Mouse (Mus musculus) neural tube, embryonic 13.5 days (tissue): Measurements from ENCODE around the gene 2700081O15Rik. TPM values are rescaled to one million over a fixed set of nuclear protein-coding genes. Genes with fewer than 3 reads are reported as not detected.
A peak's percentile ranks its signal among the peaks of the same experiment; 100 is the strongest.
"Not testable (repeated sequence)": the region's sequence is repeated elsewhere in the genome, so short reads cannot be mapped to it uniquely, and the experiment has no call there.

Experiments used
- ATAC-seq: fragments of 200-750 bp; cut with Nextera tagmentation; 2 replicates; pipeline ENCODE4 v1.8.0; 2017; ENCODE audit warnings: low read depth, mild to moderate bottlenecking, moderate TSS enrichment, moderate library complexity
- H3K27ac ChIP-seq: fragments of 300-500 bp; sonication (generic); replicated peaks from 2 replicates; pipeline ENCODE4 v1.5.1; 2015; ENCODE audit warnings: moderate library complexity, mild to moderate bottlenecking, inconsistent platforms
- H3K27me3 ChIP-seq: fragments of 300-500 bp; sonication (generic); 2 replicates; pipeline ENCODE4 v1.6.1; 2015; ENCODE audit warnings: mild to moderate bottlenecking, inconsistent platforms
- H3K36me3 ChIP-seq: fragments of 300-500 bp; sonication (generic); 2 replicates; pipeline ENCODE4 v1.6.1; 2015; ENCODE audit warnings: mild to moderate bottlenecking, inconsistent platforms
- H3K4me1 ChIP-seq: fragments of 300-500 bp; sonication (generic); replicated peaks from 2 replicates; pipeline ENCODE4 v1.6.1; 2015; ENCODE audit warnings: inconsistent platforms
- H3K4me2 ChIP-seq: fragments of 300-500 bp; sonication (generic); 2 replicates; pipeline ENCODE4 v1.6.1; 2015; ENCODE audit warnings: inconsistent platforms, mild to moderate bottlenecking, moderate library complexity
- H3K4me3 ChIP-seq: fragments of 300-500 bp; sonication (generic); 2 replicates; pipeline ENCODE4 v1.5.1; 2015; ENCODE audit warnings: mild to moderate bottlenecking, inconsistent platforms
- H3K9ac ChIP-seq: fragments of 300-500 bp; sonication (generic); 2 replicates; pipeline ENCODE4 v1.6.1; 2015; ENCODE audit warnings: moderate library complexity, mild to moderate bottlenecking, inconsistent platforms
- H3K9me3 ChIP-seq: fragments of 300-500 bp; sonication (generic); 2 replicates; pipeline ENCODE4 v1.6.1; 2016; ENCODE audit warnings: inconsistent platforms
- WGBS: fragments of 180-500 bp; shearing (Covaris S2); methylation state at CpG from one replicate; pipeline ENCODE4 v1.1.7; 2015; 5-methylcytosine and 5-hydroxymethylcytosine counted together
- polyA plus RNA-seq: library from polyadenylated mRNA; unstranded; fragments of >200 nt; fragmentation: Nextera tagmentation; extraction: Ambion mirVana; gene quantifications from 2 replicates; pipeline ENCODE4 v1.2.1, GENCODE M21; 2015

The 2700081O15Rik gene
- polyA plus RNA-seq, 1 experiment from 2014 or later = 16.5 TPM

DNA sequence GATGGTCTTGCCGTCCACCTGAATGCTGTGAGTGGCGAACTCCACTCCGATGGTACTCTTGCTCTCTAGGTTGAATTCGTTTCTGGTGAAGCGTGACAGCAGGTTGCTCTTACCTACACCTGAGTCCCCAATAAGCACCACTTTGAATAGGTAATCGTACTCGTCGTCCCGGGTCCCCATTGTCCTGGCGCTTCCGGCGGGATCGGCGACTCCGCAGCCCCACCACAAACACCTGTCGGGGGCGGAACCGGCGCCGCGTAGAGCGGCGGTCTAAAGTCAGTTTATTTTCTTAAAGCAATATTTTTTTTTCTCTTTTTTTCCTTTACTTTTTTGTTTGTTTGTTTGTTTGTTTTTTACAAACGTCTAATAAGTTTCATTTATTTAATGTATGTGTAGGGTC is 18.5 kb upstream of the 2700081O15Rik start:
- not testable (repeated sequence) for H3K27ac ChIP-seq, H3K9ac ChIP-seq, H3K4me1 ChIP-seq, H3K9me3 ChIP-seq, H3K4me3 ChIP-seq, H3K36me3 ChIP-seq, H3K4me2 ChIP-seq, ATAC-seq
- 33% methylated on average over 24 of the region's 24 CpGs for WGBS
- H3K27me3 ChIP-seq = peaks cover 12% of the 10 kb centered on the region

DNA sequence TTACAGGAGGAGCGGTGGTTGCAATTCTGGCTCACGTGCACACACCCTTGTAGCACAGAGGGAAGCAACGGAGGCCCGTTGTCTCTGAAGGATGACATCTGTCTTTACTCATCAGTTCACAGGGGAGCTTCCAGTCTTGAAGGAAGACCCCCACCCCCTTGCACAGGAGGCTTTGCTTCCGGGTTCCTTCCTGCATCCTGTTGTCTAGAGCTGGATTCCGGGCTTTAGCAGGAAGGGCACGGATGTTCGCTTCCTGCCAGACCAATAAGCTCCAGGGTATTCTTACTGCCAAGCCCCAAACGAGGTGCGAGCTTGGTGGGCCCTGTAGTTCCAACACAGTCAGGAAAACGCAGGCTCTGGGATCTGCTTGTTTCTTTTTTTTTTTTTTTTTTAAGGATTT is 16.8 kb upstream of the 2700081O15Rik start:
- Histone ChIP-seq H3K9ac (no peak overlapping the region), H3K4me3 (no peak overlapping the region), H3K9me3 (no peaks in the 10 kb centered on the region), H3K27me3 (peaks cover 12% of the 10 kb centered on the region), H3K27ac (no peak overlapping the region), H3K36me3 (no peaks in the 10 kb centered on the region), H3K4me2 (no peak overlapping the region), H3K4me1 (peaks cover 4% of the 10 kb centered on the region)
- WGBS = 80% methylated on average over 11 of the region's 11 CpGs
- no peak for ATAC-seq

DNA sequence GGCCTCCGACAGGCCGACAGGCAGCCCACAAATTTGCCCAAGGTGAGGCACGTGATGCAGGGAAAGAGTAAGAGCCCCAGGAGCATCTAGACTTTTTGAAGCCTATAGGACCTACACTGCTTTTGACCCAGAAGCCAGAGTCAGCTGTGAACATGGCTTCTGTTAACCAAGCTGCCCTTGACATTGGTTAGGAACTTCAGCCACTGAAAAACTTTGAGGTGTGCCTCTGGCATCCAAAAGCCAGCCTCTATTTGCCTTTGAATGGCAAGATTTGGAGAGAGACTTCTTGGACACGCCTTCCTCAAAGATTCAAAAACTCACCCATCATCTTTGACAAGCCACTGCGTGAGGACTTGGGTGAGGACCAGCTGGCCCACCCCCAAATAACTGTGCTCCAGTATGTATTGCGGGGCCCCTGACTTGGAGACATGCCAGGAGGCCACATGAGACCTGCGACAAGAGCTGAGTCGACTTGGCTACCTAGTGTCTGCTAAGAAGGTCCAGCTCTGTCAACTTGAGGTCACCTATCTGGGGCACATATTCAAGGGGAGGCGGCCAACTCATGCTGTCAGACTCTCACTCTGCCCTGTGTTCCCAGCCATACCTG is 12.7 kb upstream of the 2700081O15Rik start:
- Histone ChIP-seq H3K9me3 (peaks cover 4% of the 10 kb centered on the region; the same call in 1 of the 2 replicates), H3K4me1 (no peaks in the 10 kb centered on the region), H3K9ac (no peak overlapping the region), H3K27me3 (0 out of 2 replicates have a peak, but pooled peaks cover 4% of the 10 kb centered on the region), H3K36me3 (no peaks in the 10 kb centered on the region), H3K4me3 (no peak overlapping the region), H3K27ac (no peak overlapping the region), H3K4me2 (no peak overlapping the region)
- WGBS = 80% methylated on average over 9 of the region's 9 CpGs
- ATAC-seq = no peak

DNA sequence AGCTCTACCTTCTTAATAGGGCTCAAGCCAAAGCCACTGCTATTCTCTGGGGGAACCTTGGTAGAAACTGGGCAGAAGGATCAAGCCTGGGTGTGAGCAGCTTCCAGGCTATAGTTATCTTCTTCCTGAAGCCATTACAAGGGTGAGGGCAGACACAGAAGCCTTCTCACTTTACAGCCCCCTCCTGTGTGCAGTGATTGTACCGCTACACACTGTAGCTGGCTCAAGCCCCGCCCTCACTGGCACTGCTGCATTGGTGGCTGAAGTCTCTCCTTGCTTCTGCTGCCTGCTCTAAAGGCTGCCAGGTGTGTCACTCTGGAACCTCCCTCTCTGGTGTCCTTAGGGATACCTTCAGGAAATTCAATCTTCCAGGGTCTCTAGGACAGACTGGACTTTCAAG is 5.1 kb upstream of the 2700081O15Rik start:
- Histone ChIP-seq H3K4me2 (no peak overlapping the region), H3K4me1 (peaks cover 14% of the 10 kb centered on the region), H3K9ac (no peak overlapping the region), H3K9me3 (peaks cover 4% of the 10 kb centered on the region; the same call in 1 of the 2 replicates), H3K4me3 (no peak overlapping the region), H3K27me3 (no peaks in the 10 kb centered on the region), H3K27ac (no peak overlapping the region), H3K36me3 (no peaks in the 10 kb centered on the region)
- 55% methylated on average over 2 of the region's 2 CpGs for WGBS
- no peak for ATAC-seq

DNA sequence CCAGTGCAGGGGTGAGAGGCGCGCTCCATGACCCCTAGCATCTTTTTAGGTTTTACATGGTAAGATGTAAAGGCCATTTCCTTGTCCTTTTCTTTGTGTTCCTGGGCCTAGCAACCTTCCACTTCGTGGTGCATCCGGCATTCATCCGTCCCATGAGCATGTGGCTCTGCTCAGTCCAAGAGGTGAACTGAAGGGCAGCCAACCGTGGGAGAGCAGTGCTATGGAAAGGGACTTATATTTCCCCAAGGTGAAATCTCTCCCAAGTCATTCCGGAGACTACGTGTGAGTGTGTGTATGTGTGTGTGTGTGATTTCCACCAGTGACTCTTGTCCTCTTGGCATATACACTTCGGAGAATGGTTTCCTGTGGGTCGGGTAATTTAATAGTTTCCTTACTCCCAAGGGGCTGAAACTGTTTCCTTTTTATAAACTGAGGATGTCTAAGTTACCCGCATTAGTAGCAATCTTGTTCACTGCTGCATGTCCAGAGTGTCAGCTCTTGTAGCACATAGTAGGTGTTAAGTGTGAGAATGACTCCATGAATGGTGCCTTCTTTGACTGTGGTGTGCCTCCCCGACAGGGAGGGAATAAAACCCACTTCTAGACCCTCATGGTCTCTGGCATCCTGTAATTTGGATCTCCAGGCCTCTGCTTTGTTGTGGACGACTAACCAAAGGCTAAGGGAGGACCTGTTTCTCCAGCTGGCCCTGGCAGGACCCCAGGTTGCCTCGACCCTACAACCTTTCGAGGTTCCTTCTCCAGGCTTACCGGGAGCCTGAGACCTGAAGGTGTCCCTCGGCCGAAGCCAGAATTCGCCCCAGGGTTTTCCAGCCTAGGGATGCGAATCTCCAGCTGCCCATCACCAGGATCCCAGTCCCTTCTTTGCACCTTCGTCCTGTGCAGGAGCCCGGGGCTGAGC is 1.2 kb upstream of the 2700081O15Rik start:
- Histone ChIP-seq H3K4me1 (peaks cover 40% of the 10 kb centered on the region), H3K4me3 (peak overlapping the region; percentile 88), H3K27me3 (no peaks in the 10 kb centered on the region), H3K36me3 (0 out of 2 replicates have a peak, but pooled peaks cover 5% of the 10 kb centered on the region), H3K27ac (peak overlapping the region; percentile 99), H3K9me3 (no peaks in the 10 kb centered on the region), H3K4me2 (peak overlapping the region; percentile 88), H3K9ac (peak overlapping the region; percentile 100)
- 23% methylated on average over 22 of the region's 22 CpGs for WGBS
- ATAC-seq = no peak

DNA sequence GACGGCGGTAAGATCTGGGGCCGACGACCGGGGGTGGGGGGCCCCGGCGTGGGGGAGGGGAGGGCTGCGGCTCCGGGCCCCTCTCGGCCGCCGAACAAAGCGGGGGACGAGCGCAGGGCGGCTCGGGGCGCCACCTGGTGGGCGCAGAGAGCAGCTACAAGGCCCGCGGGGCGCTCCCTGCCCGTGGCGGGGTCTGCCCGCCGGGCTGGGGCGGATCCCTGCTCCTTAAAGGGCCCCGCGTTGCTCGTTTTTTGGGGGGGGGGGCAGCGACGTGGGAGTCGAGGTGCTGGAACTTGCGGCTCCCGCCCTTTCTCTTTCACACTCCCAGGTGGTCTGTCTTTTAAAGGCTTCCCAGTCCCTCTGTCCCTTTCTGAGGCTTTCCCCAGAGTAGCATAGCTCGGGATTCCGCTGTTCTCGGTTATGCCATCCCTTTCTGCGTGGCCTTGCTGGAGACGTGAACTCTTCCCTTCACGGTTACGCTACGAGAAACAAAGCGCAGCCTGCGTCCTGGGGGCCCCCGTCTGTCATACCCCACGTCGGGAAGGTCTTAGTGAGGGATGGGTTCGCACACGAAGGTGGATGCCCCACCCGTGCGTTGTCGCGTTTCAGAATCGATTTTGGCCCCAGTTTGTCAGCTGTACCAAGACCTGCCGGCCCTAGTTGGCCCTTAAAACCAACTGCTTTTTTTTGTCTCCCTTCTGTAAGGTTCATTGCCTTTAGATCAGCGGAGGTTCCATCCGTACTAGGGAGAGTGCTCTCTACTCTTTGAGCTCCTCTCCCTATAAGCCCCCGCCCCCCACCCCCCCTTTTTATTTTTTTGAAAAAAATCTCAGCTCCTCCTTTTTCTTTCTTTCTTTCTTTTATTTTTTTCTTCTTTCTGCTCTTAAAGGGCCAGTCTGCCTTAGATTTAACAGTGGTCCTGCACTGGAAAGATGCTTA is 755 bp downstream of the 2700081O15Rik start:
- under 1% methylated on average over 53 of the region's 59 CpGs for WGBS
- H3K27me3 ChIP-seq = no peaks in the 10 kb centered on the region
- no peaks in the 10 kb centered on the region for H3K9me3 ChIP-seq
- ATAC-seq = peak; percentile 75
- peaks cover 25% of the 10 kb centered on the region for H3K36me3 ChIP-seq
- H3K4me2 ChIP-seq = peak overlapping the region; percentile 88
- peak overlapping the region; percentile 88 for H3K4me3 ChIP-seq
- H3K27ac ChIP-seq = peak overlapping the region; percentile 99
- peak overlapping the region; percentile 100 for H3K9ac ChIP-seq
- H3K4me1 ChIP-seq = peaks cover 60% of the 10 kb centered on the region

DNA sequence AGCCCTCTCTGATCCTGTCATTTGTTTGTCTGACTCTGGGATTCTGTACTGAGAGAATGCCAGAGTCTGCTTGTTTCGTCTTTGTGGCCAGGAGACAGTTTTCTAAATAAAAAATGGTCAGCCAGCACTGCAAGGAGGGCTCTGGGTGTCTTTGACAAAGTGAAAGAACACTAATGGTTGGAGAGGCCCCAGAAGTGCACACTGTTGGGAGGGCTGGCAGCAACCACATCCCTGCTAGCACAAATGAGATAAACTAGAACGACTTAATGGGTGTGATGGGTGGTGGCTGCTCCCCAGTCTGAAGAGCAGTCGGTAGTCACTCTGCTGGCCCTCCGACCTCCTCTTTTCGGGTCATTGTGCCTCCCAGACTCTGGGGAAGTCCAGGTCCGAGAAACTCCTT is 1.7 kb downstream of the 2700081O15Rik start:
- peak overlapping the region; percentile 99 for H3K27ac ChIP-seq
- H3K4me3 ChIP-seq = peak overlapping the region; percentile 88
- H3K9ac ChIP-seq = peak overlapping the region; percentile 100
- peak overlapping the region; percentile 88 for H3K4me2 ChIP-seq
- H3K27me3 ChIP-seq = no peaks in the 10 kb centered on the region
- 28% methylated on average over 6 of the region's 6 CpGs for WGBS
- H3K4me1 ChIP-seq = peaks cover 69% of the 10 kb centered on the region
- H3K36me3 ChIP-seq = peaks cover 34% of the 10 kb centered on the region
- no peaks in the 10 kb centered on the region for H3K9me3 ChIP-seq
- ATAC-seq = no peak

DNA sequence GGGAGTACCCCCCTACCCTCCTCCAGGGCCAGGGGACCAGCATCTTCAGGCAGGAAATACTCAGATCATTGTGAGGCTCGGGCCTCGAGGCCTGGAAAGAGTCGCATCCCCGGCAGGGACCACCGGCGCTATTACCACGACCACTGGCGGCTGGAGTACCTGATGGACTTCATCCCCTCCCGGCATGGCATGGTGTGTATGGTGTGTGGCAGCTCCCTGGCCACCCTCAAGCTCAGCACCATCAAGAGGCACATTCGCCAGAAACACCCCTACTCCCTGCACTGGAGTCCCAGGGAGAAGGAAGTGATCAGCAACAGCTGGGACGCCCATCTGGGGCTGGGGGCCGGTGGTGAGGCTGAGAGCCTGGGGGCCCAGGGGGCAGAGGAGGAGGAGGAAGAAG is 2.7 kb downstream of the 2700081O15Rik start:
- H3K27me3 ChIP-seq = no peaks in the 10 kb centered on the region
- no peaks in the 10 kb centered on the region for H3K9me3 ChIP-seq
- H3K36me3 ChIP-seq = peaks cover 41% of the 10 kb centered on the region

DNA sequence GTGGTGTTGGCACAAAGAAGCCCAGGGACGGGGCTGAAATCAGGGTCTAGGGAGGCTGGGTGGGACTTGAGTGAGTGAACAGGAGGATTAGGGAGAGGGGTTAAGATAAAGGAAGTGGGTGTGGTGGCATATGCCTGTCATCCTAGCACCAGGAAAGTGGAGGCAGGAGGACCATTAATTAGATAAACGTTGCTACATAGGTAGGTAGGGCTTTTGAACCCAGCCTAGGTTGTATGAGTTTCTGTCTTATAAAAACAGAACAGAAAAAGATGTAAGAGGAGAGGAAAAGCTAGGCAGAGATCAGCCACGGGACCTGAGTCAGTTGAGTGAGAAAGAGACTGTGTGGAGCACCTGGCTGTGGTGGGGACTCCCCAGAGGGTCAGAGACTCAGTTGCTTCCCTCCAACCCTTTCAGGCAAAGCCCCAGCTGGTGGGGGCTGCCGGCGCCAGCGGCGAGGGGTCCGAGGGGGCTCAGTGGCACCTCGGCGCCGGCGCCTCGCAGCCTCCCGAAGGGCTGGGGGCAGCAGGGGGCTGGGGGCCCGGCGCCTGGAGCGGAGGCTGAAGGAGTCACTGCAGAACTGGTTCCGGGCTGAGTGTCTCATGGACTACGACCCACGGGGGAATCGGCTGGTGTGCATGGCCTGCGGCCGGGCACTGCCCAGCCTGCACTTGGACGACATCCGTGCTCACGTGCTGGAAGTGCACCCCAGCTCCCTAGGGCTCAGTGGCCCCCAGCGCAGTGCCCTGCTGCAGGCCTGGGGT is 3.6 kb downstream of the 2700081O15Rik start:
- peak overlapping the region; percentile 88 for H3K4me3 ChIP-seq
- peaks cover 77% of the 10 kb centered on the region for H3K4me1 ChIP-seq
- peak overlapping the region; percentile 99 for H3K27ac ChIP-seq
- WGBS = 39% methylated on average over 27 of the region's 27 CpGs
- peak overlapping the region; percentile 88 for H3K4me2 ChIP-seq
- H3K27me3 ChIP-seq = no peaks in the 10 kb centered on the region
- H3K9ac ChIP-seq = peak overlapping the region; percentile 100
- ATAC-seq = no peak
- no peaks in the 10 kb centered on the region for H3K9me3 ChIP-seq
- peaks cover 49% of the 10 kb centered on the region for H3K36me3 ChIP-seq

More for the DNA sequence above, 2.7 kb downstream of the 2700081O15Rik start:
- Histone ChIP-seq H3K4me1 (peaks cover 79% of the 10 kb centered on the region), H3K27ac (peak overlapping the region; percentile 99), H3K9ac (peak overlapping the region; percentile 100), H3K4me3 (peak overlapping the region; percentile 88), H3K4me2 (peak overlapping the region; percentile 88)
- WGBS = 48% methylated on average over 12 of the region's 12 CpGs
- ATAC-seq = no peak

DNA sequence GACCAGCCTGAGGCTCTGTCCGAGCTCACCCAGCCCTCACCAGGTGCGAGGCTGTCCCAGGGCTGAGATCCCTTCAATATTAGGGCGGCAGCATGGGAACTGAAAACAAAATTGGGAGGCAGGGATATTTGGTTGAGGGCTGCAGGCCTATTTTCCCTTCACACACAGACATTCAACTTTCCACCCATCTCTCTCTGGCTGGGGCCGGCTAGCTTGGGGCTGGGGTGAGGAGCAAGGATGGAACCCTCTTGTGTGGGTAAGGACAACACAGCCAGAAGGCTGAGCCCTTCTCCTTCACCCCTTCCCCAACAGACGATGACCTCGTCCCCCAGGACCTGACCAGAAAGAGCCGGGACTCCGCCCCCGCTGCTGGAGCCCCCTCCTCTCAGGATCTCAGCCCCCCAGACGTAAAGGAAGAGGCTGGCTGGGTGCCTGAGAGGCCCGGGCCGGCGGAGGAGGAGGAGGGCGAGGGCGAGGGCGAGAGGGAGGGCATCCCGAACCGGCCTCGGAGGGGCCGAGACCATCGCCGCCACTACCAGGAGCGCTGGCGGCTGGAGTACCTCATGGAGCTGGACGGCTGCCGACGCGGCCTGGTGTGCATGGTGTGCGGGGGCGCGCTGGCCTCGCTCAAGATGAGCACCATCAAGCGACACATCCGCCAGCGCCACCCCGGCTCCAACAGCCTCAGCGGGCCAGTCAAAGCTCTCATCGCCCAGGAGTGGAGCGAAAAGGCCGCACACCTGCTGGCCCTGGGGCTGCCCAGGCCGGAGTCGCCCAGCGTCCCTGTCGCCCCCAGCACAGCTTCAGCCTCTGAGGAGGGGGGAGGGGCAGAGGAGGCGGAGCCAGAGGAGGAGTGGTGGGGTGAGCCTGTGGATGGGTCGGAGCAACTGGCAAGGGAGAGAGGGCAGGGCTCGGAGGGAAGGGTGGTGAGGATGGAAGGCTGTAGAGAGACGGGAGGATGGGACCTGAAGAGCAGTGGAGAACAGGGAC is 4.5 kb downstream of the 2700081O15Rik start:
- Histone ChIP-seq H3K9me3 (no peaks in the 10 kb centered on the region), H3K9ac (peak overlapping the region; percentile 100), H3K4me3 (peak overlapping the region; percentile 88), H3K4me2 (peak overlapping the region; percentile 88), H3K4me1 (peaks cover 70% of the 10 kb centered on the region), H3K27me3 (no peaks in the 10 kb centered on the region), H3K27ac (peak overlapping the region; percentile 99), H3K36me3 (peaks cover 58% of the 10 kb centered on the region)
- WGBS = 5% methylated on average over 43 of the region's 48 CpGs
- peak; percentile 45 for ATAC-seq
